Mouse (Mus musculus) urinary bladder, postnatal 14 days (tissue): ENCODE results near the gene Grik3.
"Not testable (repeated sequence)": the region's sequence is repeated elsewhere in the genome, so short reads cannot be mapped to it uniquely, and the experiment has no call there.

ENCODE experiments used
- DNase-seq: peaks from one replicate; pipeline ENCODE4 v3.0.0; 2021; ENCODE audit warnings: low spot score

Gene Grik3

DNA sequence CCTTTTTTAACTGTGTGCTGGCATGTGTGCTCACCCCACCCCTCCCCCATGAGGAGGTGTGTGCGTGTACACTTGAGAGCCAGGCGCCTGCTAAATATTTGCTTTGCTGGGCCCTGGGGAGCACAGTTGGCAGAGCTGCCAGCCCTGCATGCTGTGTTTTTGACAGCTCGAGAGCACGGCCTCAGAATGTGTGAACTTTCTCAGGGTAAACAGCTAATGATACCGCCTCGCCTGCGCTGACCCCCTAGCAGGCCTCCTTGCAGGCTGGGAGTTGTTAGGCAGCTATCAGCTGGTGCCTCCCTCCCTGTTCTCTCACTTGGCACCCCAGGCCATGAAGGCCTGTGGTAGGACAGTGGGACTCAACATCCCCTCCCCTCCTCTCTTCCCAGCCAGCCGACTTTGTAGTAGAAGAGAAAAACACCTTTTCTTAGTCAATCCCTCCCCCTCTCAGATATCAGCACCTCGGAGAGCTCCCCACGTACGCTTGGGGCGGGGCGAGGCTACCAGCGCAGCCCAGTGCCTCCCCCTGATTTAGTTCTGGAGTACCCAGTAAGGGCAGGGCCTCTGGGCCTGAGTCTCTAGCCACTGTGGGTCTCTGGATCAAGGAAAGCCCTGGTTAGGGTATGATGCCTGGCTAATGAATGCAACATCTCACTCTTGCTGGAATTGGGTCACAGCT is 99.9 kb downstream of the Grik3 start:
- peak; percentile 27 for DNase-seq

DNA sequence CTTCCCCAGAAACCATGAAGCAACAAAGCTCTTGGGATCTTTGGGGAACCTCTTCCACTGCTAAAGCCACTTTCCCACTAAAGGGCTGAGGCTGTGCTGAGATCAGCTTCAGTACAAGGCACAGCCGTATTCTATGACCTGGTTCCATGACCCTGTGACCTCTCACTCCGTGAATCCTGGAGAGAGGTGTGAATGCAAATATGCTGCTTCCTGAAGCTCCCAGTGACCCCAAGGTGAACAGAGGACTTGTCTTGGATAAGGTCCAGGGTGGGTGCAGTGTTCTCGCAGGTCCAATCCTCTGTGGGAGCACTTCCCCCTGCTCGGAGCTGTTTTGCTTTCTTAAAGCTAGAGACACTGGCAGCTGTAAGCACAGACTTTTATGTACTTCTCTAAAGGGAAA is 102.2 kb downstream of the Grik3 start:
- no peak for DNase-seq

DNA sequence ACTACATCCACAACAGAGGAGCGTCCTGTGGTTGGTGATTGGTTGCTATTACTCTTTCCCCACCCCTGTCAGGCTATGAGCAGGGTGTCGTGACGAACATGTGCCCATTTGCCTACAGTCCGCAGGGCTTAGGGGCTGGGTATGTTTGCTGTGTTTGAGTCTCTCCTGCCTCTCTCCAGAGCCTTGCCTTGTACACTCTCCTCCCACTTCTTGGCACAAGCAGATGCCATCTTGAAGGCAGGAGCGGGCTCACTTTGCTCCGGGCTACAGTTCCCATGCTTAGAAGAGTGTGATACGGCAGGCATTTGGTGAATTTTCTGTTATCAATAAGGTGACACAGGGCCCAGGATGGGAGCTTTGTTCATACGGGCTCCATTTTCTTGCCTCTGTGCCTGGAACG is 104.5 kb downstream of the Grik3 start:
- no peak for DNase-seq

DNA sequence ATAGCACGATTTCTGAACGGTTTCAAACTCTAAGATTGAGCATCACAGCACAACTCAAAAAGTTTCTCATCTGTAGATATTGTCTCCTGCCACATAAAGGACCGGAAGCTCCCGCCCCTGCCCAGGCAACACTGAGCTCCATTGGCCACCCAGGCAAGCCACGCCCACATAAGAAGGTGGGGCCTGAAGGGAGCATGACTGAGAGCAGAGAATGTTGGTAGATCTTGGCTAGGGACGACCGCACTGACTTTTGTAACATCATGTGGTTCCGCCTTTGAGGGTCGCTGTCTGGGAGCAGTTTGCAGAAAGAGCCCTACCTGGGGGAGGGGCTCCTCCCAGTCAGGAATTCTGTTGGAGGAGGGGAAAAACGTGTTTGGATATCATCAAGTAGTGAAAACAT is 108.2 kb downstream of the Grik3 start:
- no peak for DNase-seq

DNA sequence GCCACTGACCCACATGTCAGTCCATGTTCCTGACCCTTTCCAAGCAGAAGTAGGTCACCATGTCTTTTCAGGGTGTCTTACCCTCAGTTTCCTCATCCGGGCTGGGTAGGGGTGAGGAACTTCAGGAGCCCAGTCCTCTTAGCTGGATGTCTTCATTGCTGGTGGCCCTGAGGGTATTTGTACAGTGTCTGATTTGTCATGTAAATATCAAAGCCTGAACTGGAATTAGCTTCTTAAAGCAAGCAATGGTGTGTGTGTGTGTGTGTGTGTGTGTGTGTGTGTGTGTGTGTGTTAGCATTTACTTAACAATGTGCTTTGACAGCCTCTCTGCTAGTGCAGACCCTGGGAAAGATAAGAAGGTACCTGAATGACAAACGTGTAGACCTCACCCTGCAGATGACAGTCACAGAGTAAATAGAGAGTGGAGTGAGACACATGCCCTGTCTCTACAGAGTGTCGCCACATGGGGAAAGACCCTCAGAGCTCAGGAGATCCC is 109.1 kb downstream of the Grik3 start:
- DNase-seq, result no peak

DNA sequence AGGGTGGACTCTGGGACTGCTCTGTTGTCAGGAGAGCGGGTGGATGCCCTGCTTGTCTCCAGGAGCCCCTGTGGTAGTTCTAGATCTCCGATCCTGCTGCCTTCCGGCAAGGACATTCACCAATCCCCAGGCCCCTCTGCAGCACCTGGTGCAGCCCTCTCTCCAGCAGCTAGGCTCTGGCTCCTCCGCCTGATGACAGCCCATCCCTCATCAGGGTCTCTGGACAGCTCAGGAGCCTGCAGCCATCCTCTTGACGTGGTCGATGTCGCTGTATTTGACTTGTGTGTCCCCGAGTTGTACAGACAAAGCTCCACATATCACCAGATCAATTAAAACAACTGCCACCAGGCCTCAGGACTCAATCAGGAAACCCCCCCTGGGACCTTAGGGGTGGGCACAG is 110.1 kb downstream of the Grik3 start:
- no peak for DNase-seq

DNA sequence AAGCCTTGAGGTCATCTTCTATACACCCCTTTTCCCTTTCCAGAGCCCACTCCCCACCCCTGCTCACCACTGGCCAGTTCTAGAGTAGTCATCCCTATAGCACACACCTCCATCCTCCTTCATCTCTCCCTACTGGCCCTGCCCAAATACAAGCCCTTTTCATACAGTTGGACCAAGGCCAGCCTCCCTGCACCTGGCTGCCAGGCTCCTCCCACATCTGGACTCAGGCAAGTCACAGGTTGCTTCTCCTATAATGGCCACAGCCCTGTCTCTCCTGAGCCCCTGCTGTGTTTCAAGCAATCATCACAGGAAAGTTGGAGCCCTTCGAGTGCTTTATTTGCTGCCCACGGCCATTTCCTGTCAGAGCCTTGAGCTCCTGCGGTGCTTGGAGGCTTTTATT is 110.8 kb downstream of the Grik3 start:
- no peak for DNase-seq

DNA sequence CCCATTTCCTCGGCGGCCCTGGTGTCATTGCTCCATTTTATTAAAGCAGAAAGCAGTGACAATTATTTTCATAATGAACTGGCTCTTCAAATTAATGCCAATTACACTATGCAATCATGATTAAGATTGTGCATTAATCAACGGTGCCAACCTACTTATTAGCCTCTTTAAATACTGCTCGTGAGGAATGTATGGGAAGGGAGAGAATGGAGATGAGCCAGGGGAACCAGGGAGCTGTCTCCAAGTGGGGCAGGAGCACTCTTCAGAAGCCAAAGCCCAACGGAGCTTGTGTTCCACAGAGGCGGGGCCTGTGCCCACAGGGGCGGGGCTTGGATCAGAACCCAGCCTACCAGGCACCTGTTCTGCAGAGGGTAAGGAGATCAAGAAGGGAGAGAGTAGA is 114.0 kb downstream of the Grik3 start:
- no peak for DNase-seq

DNA sequence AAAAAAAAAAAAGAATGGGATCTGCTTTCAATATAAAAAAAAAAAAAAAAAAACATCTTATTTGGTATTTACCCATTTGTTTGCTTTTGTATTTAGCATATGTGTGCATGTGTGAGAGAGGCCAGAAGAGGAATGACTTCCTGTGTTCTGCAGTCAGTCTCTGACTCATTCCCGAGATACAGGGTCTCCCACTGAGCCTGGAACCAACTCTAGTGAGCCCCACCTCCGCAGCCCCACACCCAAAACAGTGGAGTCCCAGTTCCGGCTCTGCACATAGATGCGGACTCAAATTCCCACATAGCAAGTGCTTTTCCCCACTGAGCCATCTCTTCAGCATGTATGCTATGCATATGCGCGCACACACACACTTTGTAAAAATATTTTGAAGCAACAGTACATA is 115.6 kb downstream of the Grik3 start:
- no peak for DNase-seq

DNA sequence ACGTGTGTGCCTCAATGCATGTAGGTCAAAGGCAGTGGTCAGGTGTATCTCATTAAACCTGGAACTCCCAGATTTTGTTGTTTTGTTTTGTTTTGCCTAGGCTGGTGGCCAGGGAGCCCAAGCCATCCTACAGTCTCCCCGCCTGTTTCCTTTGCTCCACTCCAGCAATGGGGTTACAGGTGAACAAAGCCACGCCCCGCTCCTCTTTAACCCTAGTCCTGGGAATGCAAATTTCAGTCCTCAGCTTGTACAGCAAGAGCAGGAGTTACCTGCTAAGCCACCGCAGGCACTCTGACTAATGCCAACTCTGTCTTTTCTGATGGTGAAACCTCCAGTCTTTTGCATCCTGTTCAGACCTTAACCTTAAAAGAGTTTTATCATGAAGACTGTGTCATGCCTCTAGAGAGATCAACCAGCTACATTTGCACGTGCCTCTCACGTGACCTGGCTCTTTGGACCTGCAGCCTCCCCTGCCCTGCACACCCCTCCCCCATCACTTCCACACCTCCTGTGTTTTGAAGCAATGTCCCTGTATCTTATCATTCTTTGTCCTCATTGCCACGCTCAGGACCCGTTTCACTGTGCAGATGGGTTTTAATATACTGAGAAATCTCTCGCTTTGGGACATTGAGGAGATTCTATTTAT is 117.0 kb downstream of the Grik3 start:
- no peak for DNase-seq

DNA sequence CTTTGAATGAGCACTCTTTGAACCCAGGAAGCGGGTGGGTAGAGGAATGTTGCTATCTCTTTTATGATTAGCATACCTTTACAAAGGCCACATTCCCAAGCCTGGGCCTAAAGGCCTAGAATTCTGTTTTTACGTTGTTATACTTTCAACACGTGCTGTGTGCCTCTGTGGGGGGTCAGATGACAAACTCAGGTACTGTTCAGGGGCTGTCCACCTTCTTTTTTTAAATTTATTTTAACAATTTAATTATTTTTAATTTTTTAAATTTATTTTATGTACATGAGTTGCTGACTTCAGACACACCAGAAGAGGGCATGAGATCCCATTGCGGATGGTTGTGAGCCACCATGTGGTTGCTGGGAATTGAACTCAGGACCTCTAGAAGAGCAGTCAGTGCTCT is 118.4 kb downstream of the Grik3 start:
- DNase-seq, result not testable (repeated sequence)

DNA sequence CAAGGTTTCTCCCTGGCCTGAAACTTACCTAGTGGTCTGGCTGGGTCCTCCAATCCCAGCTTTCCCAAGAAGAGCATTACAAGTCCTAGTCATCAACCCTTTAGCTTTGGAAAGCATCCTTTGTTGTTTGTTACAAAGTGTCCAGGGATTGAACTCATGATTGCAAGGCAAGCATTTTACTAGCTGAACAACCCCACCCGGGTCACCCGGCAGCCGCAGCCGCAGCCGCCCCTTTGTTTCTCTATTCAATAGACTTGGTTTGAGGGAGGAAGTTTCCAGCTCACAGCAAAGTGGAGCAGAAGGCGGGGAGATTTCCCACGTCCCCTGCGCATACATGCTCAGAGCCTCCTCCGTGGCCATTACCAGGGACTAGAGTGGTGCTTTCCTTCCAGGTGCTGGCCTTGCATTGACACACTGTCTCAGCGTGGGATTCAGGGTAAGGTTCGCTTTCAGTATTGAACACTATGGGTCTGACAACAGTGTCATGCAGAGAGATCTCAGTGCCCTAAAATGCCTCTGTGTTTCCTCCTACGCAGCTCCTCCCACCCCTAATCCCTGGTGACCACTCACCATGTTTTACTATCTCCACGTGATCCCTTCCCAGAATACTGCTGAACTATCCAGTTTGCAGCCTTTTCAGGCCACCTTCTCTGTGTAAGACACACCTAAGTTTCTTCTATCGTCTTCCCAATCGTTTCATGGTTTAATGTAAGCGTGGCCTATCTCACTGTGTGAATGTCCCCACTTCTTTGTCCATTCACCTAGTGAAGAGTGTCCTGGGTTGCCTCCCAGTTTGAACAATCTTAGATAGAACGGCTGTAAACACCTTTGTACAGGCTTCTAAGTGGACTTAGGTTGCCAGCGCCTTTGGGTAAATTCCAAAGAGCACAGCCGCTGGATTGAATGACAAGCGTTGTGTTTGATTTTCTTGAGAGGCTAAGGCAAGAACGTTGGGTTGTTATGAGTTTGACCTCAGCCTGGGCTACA is 119.1 kb downstream of the Grik3 start:
- no peak for DNase-seq

DNA sequence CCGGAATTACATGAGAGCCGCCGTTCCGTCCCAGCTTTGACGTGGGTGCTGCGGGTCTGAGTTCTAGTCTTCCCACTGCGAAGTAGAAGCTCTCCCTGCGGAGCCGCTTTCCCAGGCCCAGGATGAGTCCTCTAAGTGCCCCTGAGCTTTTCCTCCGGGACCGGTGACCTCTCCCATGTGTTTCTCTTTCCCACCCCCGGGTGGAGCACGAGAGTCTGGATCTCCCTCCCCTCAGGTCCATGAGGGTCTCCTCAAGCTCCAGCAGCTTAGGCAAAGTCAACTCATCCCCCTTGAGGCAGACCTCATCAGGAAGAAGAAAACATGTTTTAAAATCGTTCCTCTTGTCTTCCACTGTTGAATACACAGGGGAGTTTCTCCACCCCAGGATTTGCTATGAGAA is 127.4 kb downstream of the Grik3 start:
- DNase-seq, result no peak

DNA sequence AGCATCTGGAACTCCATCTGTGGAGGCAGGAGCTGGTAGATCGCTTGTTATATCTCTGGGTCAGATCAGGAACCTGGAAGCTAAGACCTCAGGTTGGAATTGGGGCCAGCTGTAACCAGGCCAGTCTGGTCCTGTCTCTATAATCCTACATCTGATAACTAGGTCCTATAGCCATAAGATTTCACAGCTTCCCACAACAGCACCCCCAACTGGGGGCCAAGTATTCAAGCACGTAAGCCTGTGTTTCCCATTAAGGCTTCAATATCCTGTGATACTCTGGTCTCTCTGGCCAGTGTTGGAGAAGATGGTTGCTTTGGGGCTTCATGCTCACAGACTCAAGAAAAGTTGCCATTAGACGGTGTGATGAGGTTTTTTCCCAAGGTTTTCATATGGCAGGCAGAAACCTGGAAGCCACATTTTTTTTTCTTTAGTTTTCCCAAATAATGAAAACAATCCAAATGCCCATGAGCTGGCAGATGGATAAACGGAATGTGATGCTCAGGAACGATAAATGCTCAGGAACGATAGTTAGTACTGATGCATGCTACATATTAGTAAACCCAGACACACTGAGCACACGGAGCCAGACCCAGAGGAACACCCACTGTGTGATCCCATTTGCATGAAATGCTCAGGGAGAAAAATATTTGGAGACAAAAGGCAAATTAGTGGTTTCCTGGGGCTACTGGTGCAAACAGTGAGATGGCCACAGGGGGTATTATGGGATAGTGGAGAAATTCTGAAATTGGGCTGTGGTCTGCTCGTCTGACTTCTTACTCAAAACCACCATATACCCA is 128.2 kb downstream of the Grik3 start:
- DNase-seq, result no peak

DNA sequence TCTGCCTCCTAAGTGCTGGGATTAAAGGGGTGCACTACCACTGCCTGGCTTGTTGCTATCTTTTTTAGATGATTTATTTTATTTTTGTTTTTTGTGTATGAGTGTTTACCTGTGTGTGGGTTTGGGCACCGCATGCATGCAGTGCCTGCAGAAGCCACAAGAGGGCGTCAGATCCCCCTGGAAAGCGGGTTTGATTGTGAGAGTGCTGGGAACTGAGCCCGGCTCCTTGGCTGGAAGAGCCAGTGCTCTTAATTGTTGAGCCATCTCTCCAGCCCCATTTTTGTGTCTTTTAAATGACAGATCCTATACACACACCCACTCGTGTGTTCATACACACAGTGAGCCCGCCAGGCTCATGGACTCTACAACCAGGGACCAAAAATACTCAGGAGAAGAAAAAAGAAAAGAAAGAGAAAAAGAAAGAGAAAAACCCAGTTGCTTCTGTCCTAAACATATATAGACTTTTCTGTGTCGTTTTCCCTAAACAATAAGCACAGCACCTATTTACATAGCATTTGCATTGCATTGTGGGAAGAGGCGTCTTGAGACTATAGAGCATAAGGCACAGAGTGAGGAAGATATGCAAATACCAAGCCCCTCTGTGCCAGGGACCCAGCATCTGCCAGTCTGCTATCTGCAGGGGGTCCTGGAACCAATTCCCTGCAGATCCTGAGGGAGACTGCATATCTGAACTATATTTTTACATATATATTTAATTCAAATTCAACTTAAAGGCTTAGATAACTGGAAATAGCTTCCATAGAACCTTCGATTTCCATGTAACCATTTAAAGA is 134.6 kb downstream of the Grik3 start:
- DNase-seq, result no peak

DNA sequence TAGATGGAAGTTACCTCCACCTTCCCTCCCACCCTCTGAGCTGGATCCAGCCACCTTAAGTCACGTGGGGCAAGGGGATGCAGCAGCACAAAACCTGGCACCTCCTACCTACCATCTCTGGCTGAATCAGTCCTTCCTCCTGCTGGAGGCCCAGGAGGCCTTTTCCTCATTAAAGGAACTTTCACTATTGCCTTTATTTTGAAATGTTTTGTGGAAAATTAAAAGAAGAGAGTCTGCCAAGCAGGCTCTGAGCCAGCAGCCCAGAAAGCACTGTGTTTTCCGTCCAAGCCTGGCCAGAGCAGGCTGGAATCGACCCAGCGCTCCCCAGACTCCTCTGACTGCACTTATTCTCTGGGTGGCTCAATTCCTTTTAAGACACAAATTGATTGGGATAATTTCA is 139.0 kb downstream of the Grik3 start:
- DNase-seq, result peak; percentile 53

DNA sequence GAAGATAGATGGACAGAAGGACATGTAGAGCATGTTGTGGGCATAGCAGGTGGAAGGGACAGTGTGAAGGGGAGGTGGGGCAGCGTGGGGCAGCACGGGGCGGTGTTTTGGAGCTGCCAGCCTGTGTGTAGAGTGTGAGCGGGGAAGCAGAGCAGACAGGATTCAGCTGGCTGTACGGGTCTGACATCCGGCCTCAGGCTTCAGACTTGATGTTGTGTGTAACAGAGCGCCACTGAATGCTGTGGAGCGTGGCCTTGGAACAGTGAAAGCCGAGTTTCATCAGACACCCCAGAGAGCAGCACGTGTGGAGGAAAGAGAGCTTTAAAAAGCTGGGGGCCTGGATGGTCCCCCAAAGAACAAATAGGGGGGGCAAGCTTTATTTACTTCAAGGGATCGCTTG is 144.5 kb downstream of the Grik3 start:
- DNase-seq, result no peak

DNA sequence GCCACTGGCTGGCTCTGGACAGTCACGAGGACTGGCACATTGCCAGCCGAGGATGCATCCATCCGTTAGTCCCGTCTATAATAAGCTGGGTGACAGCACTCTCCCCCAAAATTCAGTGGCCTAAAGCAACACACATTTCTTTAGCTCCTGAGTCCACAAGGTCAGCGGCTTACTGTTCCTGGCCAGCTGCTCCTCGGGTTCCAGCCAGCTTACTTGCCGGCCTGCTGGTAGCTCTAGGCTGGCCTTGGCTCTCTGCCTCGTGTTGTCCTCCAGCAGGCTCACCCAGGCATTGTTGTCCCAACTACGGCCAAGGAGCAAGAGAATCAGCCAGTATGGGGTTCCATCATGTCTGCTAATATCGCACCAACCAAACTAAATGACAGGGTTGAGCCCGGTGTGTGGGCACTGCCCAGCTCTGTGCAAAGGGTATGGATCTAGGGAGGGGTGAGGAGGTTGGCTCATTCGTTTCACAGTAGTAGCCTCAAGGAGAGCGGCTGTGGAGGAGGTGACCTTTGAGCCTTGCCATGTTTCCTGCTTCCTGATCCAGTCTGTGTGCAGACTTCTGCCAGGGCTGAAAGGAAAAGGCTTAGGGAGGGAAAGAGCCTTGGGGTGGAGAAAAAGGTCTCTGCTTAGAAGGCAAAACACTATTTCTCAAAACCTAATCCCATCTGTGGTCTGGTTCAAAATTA is 146.3 kb downstream of the Grik3 start:
- DNase-seq, result no peak

DNA sequence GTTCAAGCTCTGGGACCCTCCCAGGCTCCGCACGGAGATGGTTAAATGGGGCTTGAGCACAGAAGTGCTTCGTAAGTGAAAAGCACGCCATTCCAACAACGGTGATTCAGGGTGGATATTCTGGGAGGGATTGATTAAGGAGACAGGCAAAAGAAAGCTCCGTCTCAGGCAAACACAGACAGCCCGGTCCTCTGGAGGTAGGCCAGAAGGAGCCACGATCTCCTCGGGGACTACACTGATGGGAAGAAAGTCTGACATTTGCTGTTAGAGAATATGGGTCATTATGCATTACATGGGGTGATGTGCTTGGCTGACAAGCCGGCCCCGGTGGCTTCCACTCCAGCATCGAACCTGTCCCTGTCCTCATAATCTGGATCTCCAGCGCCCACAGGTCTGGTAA is 146.9 kb downstream of the Grik3 start:
- DNase-seq, result no peak

DNA sequence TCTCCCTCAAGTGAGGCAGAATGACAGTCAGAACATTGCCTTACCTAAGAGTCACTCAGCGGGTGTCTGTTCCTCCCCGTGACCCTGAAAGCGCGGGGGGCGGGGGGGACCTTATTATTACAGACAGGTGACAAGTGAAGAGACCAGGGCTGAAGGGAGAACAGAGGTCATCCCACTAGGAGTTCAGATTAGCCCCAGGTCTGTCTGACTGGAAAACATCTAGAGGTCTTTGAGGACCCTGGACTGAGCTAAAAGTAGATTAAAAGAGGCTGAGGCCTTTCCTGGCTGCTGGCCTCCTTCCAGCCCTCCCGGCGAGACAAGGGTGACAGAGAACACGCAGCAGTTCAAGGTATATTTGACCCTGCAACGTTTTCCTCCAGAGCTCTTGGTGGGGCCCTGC is 150.0 kb downstream of the Grik3 start:
- no peak for DNase-seq
